ENCODE assay signal across 22 mouse cellular contexts in genomic region chr9:111261356-111261755, GRCm38 (mm10). TPM values are rescaled to one million over a fixed set of nuclear protein-coding genes. Genes with fewer than 3 reads are reported as not detected.
A peak's percentile ranks its signal among the peaks of the same experiment; 100 is the strongest.
DNase-seq lines count a peak whose midpoint lies in the region; ATAC-seq lines count a peak whose summit lies in the region.
"Had no signal": no experiment of that assay in that cellular context is flagged by ENCODE, and none has a peak within 500 bp of the region (broad histone marks: within the 10 kb centered on the region; RNA-seq: fewer than 3 reads in every experiment).

No protein-coding gene starts in this region.

- H3K9me3 ChIP-seq in limb, embryonic 13.5 days: no peaks in the 10 kb centered on the region
- H3K9me3 ChIP-seq in limb, embryonic 10.5 days (replicated peaks): no peaks in the 10 kb centered on the region
- H3K9me3 ChIP-seq in midbrain, embryonic 11.5 days (ENCODE audit: control insufficient read depth, low read length): no peaks in the 10 kb centered on the region
- no peaks in the 10 kb centered on the region for H3K9me3 ChIP-seq in midbrain, embryonic 16.5 days (replicated peaks; ENCODE audit: control insufficient read depth, low read length, poor library complexity, severe bottlenecking)
- H3K9me3 ChIP-seq: embryonic facial prominence, embryonic 10.5 days; embryonic facial prominence, embryonic 12.5 days; forebrain, embryonic 10.5 days; forebrain, embryonic 12.5 days; G1E had no signal

- no peak for DNase-seq in limb, embryonic 10.5 days (ENCODE audit: low spot score)
- peak; percentile 60 for DNase-seq in midbrain, embryonic 11.5 days (ENCODE audit: low spot score, missing footprints)
- DNase-seq: adrenal gland, adult 8-10 months; adrenal gland, postnatal 14 days; cerebellum, adult 11-12 months; cerebellum, adult 9-10 months; cerebellum, postnatal 25 days had no signal

- peak overlapping the region; percentile 61; the same call in 1 of the 2 replicates for H3K27ac ChIP-seq in limb, embryonic 13.5 days
- H3K27ac ChIP-seq in limb, embryonic 10.5 days: no peak overlapping the region
- H3K27ac ChIP-seq in midbrain, embryonic 11.5 days (ENCODE audit: low read depth, low read length): no peak overlapping the region
- no peak overlapping the region for H3K27ac ChIP-seq in midbrain, embryonic 16.5 days (ENCODE audit: low read length)
- H3K27ac ChIP-seq: embryonic facial prominence, embryonic 10.5 days; embryonic facial prominence, embryonic 12.5 days; forebrain, embryonic 10.5 days; forebrain, embryonic 12.5 days had no signal

- H3K27me3 ChIP-seq in limb, embryonic 13.5 days: no peaks in the 10 kb centered on the region
- no peaks in the 10 kb centered on the region for H3K27me3 ChIP-seq in limb, embryonic 10.5 days (ENCODE audit: low read depth, poor library complexity, severe bottlenecking)
- no peaks in the 10 kb centered on the region for H3K27me3 ChIP-seq in midbrain, embryonic 11.5 days (ENCODE audit: control insufficient read depth, insufficient read depth, low read length)
- no peaks in the 10 kb centered on the region for H3K27me3 ChIP-seq in midbrain, embryonic 16.5 days (ENCODE audit: control insufficient read depth, insufficient read depth, low read depth, low read length)
- H3K27me3 ChIP-seq: CH12.LX; embryonic facial prominence, embryonic 12.5 days; forebrain, embryonic 12.5 days; Patski had no signal

- ATAC-seq in limb, embryonic 13.5 days (ENCODE audit: low FRiP score, low read depth): no peak
- no peak for ATAC-seq in midbrain, embryonic 11.5 days (ENCODE audit: low FRiP score)
- no peak for ATAC-seq in midbrain, embryonic 16.5 days
- no peak for ATAC-seq in CD4-positive, CD25-positive, alpha-beta regulatory T cell, adult 4 months
- ATAC-seq: activated CD4-positive, CD25-positive, alpha-beta regulatory T cell, adult 4 months; forebrain, embryonic 14.5 days; forebrain, embryonic 16.5 days; Patski had no signal

- 88% methylated on average over 4 of the region's 4 CpGs for WGBS in limb, embryonic 13.5 days
- 90% methylated on average over 4 of the region's 4 CpGs for WGBS in limb, embryonic 10.5 days
- WGBS in midbrain, embryonic 11.5 days: 92% methylated on average over 4 of the region's 4 CpGs
- WGBS in midbrain, embryonic 16.5 days: 91% methylated on average over 4 of the region's 4 CpGs

- H3K4me3 ChIP-seq in limb, embryonic 13.5 days: no peak overlapping the region
- H3K4me3 ChIP-seq in limb, embryonic 10.5 days: no peak overlapping the region
- no peak overlapping the region for H3K4me3 ChIP-seq in midbrain, embryonic 11.5 days (ENCODE audit: low read depth, low read length)
- H3K4me3 ChIP-seq in midbrain, embryonic 16.5 days (ENCODE audit: low read depth, low read length): no peak overlapping the region
- H3K4me3 ChIP-seq: embryonic facial prominence, embryonic 10.5 days; embryonic facial prominence, embryonic 12.5 days; erythroblast, embryonic 14.5 days; forebrain, embryonic 10.5 days; forebrain, embryonic 12.5 days had no signal

- no peak overlapping the region for H3K4me2 ChIP-seq in limb, embryonic 13.5 days (replicated peaks)
- no peak overlapping the region for H3K4me2 ChIP-seq in midbrain, embryonic 11.5 days
- no peak overlapping the region for H3K4me2 ChIP-seq in midbrain, embryonic 16.5 days (ENCODE audit: low read length)
- H3K4me2 ChIP-seq: embryonic facial prominence, embryonic 12.5 days; forebrain, embryonic 12.5 days had no signal

- no peak overlapping the region for H3K9ac ChIP-seq in limb, embryonic 13.5 days
- no peak overlapping the region for H3K9ac ChIP-seq in midbrain, embryonic 11.5 days (ENCODE audit: low read length)
- no peak overlapping the region for H3K9ac ChIP-seq in midbrain, embryonic 16.5 days (ENCODE audit: low read depth, low read length)
- H3K9ac ChIP-seq: embryonic facial prominence, embryonic 12.5 days; forebrain, embryonic 12.5 days had no signal

- H3K4me1 ChIP-seq in limb, embryonic 13.5 days: peaks cover 10% of the 10 kb centered on the region; the same call in 1 of the 2 replicates
- peaks cover 16% of the 10 kb centered on the region for H3K4me1 ChIP-seq in limb, embryonic 10.5 days
- H3K4me1 ChIP-seq in midbrain, embryonic 11.5 days (ENCODE audit: control insufficient read depth, insufficient read depth, low read length): no peaks in the 10 kb centered on the region
- H3K4me1 ChIP-seq in midbrain, embryonic 16.5 days (ENCODE audit: control insufficient read depth, insufficient read depth, low read length): no peaks in the 10 kb centered on the region
- H3K4me1 ChIP-seq: embryonic facial prominence, embryonic 12.5 days; forebrain, embryonic 10.5 days; forebrain, embryonic 12.5 days had no signal

- H3K36me3 ChIP-seq in limb, embryonic 13.5 days: peaks cover 56% of the 10 kb centered on the region
- peaks cover 86% of the 10 kb centered on the region for H3K36me3 ChIP-seq in limb, embryonic 10.5 days
- peaks cover 8% of the 10 kb centered on the region for H3K36me3 ChIP-seq in midbrain, embryonic 11.5 days (ENCODE audit: control insufficient read depth, insufficient read depth, low read length)
- H3K36me3 ChIP-seq in midbrain, embryonic 16.5 days (ENCODE audit: control insufficient read depth, insufficient read depth, low read length): peaks cover 15% of the 10 kb centered on the region

RNA-seq across cellular contexts. Expression of gene Mlh1, which starts 10.2 kb away (rescaled TPM):
- 35.8 and 40.0 TPM in 2 replicates for polyA plus RNA-seq in limb, embryonic 13.5 days (2015; fragmentation: Nextera tagmentation; extraction: Ambion mirVana)
- 49.8 and 50.7 TPM in 2 replicates for polyA plus RNA-seq in limb, embryonic 10.5 days (2016; fragmentation: Nextera tagmentation; extraction: Ambion mirVana)
- polyA plus RNA-seq in midbrain, embryonic 11.5 days (2014; fragmentation: Nextera tagmentation; extraction: Ambion mirVana): 53.3 and 55.4 TPM in 2 replicates
- polyA plus RNA-seq in midbrain, embryonic 16.5 days (2015; fragmentation: Nextera tagmentation; extraction: Ambion mirVana): 27.3 and 31.0 TPM in 2 replicates
- 10 to 100 TPM; 14.8 to 22.1 TPM for polyA plus RNA-seq in CD4-positive, CD25-positive, alpha-beta regulatory T cell, adult 4 months (2017; shearing (Covaris generic))

RNA-seq across cellular contexts. Expression of gene Epm2aip1, which starts 10.4 kb away (rescaled TPM):
- polyA plus RNA-seq in limb, embryonic 13.5 days (2015; fragmentation: Nextera tagmentation; extraction: Ambion mirVana): 32.4 and 39.3 TPM in 2 replicates
- polyA plus RNA-seq in limb, embryonic 10.5 days (2016; fragmentation: Nextera tagmentation; extraction: Ambion mirVana): 26.1 and 35.8 TPM in 2 replicates
- polyA plus RNA-seq in midbrain, embryonic 11.5 days (2014; fragmentation: Nextera tagmentation; extraction: Ambion mirVana): 42.3 and 50.4 TPM in 2 replicates
- 71.7 and 74.6 TPM in 2 replicates for polyA plus RNA-seq in midbrain, embryonic 16.5 days (2015; fragmentation: Nextera tagmentation; extraction: Ambion mirVana)
- polyA plus RNA-seq in CD4-positive, CD25-positive, alpha-beta regulatory T cell, adult 4 months (2017; shearing (Covaris generic)): 1 to 10 TPM; 7.2 to 8.4 TPM

RNA-seq across cellular contexts. Expression of gene Trank1, which starts 50.2 kb away (rescaled TPM):
- 0.32 and 0.34 TPM in 2 replicates for polyA plus RNA-seq in limb, embryonic 13.5 days (2015; fragmentation: Nextera tagmentation; extraction: Ambion mirVana)
- polyA plus RNA-seq in limb, embryonic 10.5 days (2016; fragmentation: Nextera tagmentation; extraction: Ambion mirVana): 0.04 and 0.09 TPM in 2 replicates
- polyA plus RNA-seq in midbrain, embryonic 11.5 days (2014; fragmentation: Nextera tagmentation; extraction: Ambion mirVana): 0.26 and 0.37 TPM in 2 replicates
- polyA plus RNA-seq in midbrain, embryonic 16.5 days (2015; fragmentation: Nextera tagmentation; extraction: Ambion mirVana): 17.7 and 20.7 TPM in 2 replicates
- polyA plus RNA-seq in CD4-positive, CD25-positive, alpha-beta regulatory T cell, adult 4 months (2017; shearing (Covaris generic)): not detected
- polyA plus RNA-seq: C2C12; erythroblast, embryonic 14.5 days; G1E had no signal

Comparison
In these comparisons a context has a peak if more than half of its experiments do, and no peak if none do; other contexts are left out.
1. RNA of gene Trank1, which starts 50.2 kb away (polyA plus RNA-seq): 17.7 to 20.7 TPM in midbrain, embryonic 16.5 days; not detected in CD4-positive, CD25-positive, alpha-beta regulatory T cell, adult 4 months, 0.26 to 0.37 TPM in midbrain, embryonic 11.5 days, 0.32 to 0.34 TPM in limb, embryonic 13.5 days and 0.04 to 0.09 TPM in limb, embryonic 10.5 days; every median in the first group is over 10 times any median in the second.